ENCODE assay signal across 26 mouse cellular contexts in the genomic region with DNA sequence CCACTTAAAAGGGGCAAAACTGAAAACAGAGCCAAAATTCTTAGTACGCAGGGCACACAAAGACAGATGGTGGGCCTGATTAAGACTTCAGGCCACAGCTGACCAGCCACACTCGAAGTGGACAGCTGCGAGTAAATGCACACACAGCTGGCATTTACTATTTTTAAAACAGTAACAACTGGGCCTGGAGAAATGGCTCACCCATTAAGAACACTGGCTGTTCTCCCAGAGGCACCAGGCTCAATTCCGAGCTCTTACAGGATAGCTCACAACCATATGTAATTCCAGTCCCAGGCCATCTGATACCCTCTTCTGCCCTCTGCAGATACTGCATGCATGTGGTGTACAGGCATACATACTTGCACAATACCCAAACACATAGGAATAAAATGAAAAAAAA. TPM values are rescaled to one million over a fixed set of nuclear protein-coding genes. Genes with fewer than 3 reads are reported as not detected.
A peak's percentile ranks its signal among the peaks of the same experiment; 100 is the strongest.
DNase-seq lines count a peak whose midpoint lies in the region; ATAC-seq and TF ChIP-seq lines count a peak whose summit lies in the region.
"Had no signal": no experiment of that assay in that cellular context is flagged by ENCODE, and none has a peak within 500 bp of the region (broad histone marks: within the 10 kb centered on the region; RNA-seq: fewer than 3 reads in every experiment).

No protein-coding gene starts in this region.

- H3K4me1 ChIP-seq in neural tube, embryonic 13.5 days (replicated peaks) = peaks cover 11% of the 10 kb centered on the region; the same call in 1 of the 2 replicates
- no peaks in the 10 kb centered on the region for H3K4me1 ChIP-seq in neural tube, embryonic 15.5 days
- H3K4me1 ChIP-seq in limb, embryonic 14.5 days (ENCODE audit: control insufficient read depth, insufficient read depth, low read length) = no peaks in the 10 kb centered on the region
- H3K4me1 ChIP-seq: embryonic facial prominence, embryonic 15.5 days; liver, embryonic 13.5 days; midbrain, embryonic 15.5 days had no signal

- H3K27me3 ChIP-seq in neural tube, embryonic 13.5 days = no peaks in the 10 kb centered on the region
- H3K27me3 ChIP-seq in neural tube, embryonic 15.5 days (replicated peaks) = no peaks in the 10 kb centered on the region
- H3K27me3 ChIP-seq in limb, embryonic 14.5 days (ENCODE audit: control insufficient read depth, insufficient read depth, low read length) = no peaks in the 10 kb centered on the region
- H3K27me3 ChIP-seq: embryonic facial prominence, embryonic 15.5 days; midbrain, embryonic 15.5 days had no signal

- H3K36me3 ChIP-seq in neural tube, embryonic 13.5 days = no peaks in the 10 kb centered on the region
- no peaks in the 10 kb centered on the region for H3K36me3 ChIP-seq in neural tube, embryonic 15.5 days
- H3K36me3 ChIP-seq in limb, embryonic 14.5 days (ENCODE audit: control insufficient read depth, insufficient read depth, low read length) = no peaks in the 10 kb centered on the region
- H3K36me3 ChIP-seq: embryonic facial prominence, embryonic 15.5 days; heart, embryonic 10.5 days; kidney, embryonic 15.5 days; liver, embryonic 13.5 days; midbrain, embryonic 15.5 days had no signal

- H3K4me2 ChIP-seq in neural tube, embryonic 13.5 days = no peak overlapping the region
- H3K4me2 ChIP-seq in neural tube, embryonic 15.5 days = no peak overlapping the region
- no peak overlapping the region for H3K4me2 ChIP-seq in limb, embryonic 14.5 days (replicated peaks; ENCODE audit: low read depth, low read length, severe bottlenecking)
- H3K4me2 ChIP-seq: embryonic facial prominence, embryonic 15.5 days; kidney, embryonic 15.5 days; liver, embryonic 13.5 days; midbrain, embryonic 15.5 days had no signal

- WGBS in neural tube, embryonic 13.5 days = 53% methylated on average over 4 of the region's 4 CpGs
- whole genome bisulfite sequencing in neural tube, embryonic 15.5 days = 50% methylated on average over 4 of the region's 4 CpGs
- 28% methylated on average over 4 of the region's 4 CpGs for WGBS in limb, embryonic 14.5 days

- no peak for TF ChIP-seq POLR2A in limb, embryonic 14.5 days (IDR thresholded peaks at IDR 0.05; ENCODE audit: borderline replicate concordance, extremely low read depth, insufficient read depth, insufficient read length)

- no peak overlapping the region for H3K4me3 ChIP-seq in neural tube, embryonic 13.5 days
- no peak overlapping the region for H3K4me3 ChIP-seq in neural tube, embryonic 15.5 days (replicated peaks)
- no peak overlapping the region for H3K4me3 ChIP-seq in limb, embryonic 14.5 days (replicated peaks; ENCODE audit: low read length)
- H3K4me3 ChIP-seq: embryonic facial prominence, embryonic 15.5 days; heart, embryonic 10.5 days; kidney, embryonic 15.5 days; liver, embryonic 13.5 days; megakaryocyte, embryonic 14.5 days; midbrain, embryonic 15.5 days had no signal

- no peaks in the 10 kb centered on the region for H3K9me3 ChIP-seq in neural tube, embryonic 13.5 days
- no peaks in the 10 kb centered on the region for H3K9me3 ChIP-seq in neural tube, embryonic 15.5 days (replicated peaks)
- H3K9me3 ChIP-seq in limb, embryonic 14.5 days (ENCODE audit: control insufficient read depth, low read length) = no peaks in the 10 kb centered on the region
- H3K9me3 ChIP-seq: embryonic facial prominence, embryonic 15.5 days; heart, embryonic 10.5 days; kidney, embryonic 15.5 days; liver, embryonic 13.5 days; midbrain, embryonic 15.5 days had no signal

- intact Hi-C loops in heart, postnatal 14 days (cut with DNase I) = no loop called here

- H3K27ac ChIP-seq in neural tube, embryonic 13.5 days (replicated peaks) = peak overlapping the region; percentile 42; the same call in 1 of the 2 replicates
- H3K27ac ChIP-seq in neural tube, embryonic 15.5 days (replicated peaks) = no peak overlapping the region
- no peak overlapping the region for H3K27ac ChIP-seq in limb, embryonic 14.5 days (replicated peaks; ENCODE audit: low read depth, low read length)
- H3K27ac ChIP-seq: embryonic facial prominence, embryonic 15.5 days; heart, embryonic 10.5 days; kidney, embryonic 15.5 days; liver, embryonic 13.5 days; midbrain, embryonic 15.5 days had no signal

- no peak overlapping the region for H3K9ac ChIP-seq in neural tube, embryonic 13.5 days
- no peak overlapping the region for H3K9ac ChIP-seq in neural tube, embryonic 15.5 days (replicated peaks)
- H3K9ac ChIP-seq in limb, embryonic 14.5 days (ENCODE audit: low read depth, low read length, severe bottlenecking) = no peak overlapping the region
- H3K9ac ChIP-seq: embryonic facial prominence, embryonic 15.5 days; kidney, embryonic 15.5 days; liver, embryonic 13.5 days; midbrain, embryonic 15.5 days had no signal

- ATAC-seq in neural tube, embryonic 13.5 days (ENCODE audit: low read depth) = peak; percentile 63; the same call in 1 of the 2 replicates
- ATAC-seq in neural tube, embryonic 15.5 days (ENCODE audit: low FRiP score) = no peak
- ATAC-seq in limb, embryonic 14.5 days (ENCODE audit: low FRiP score, low read depth) = peak; percentile 81
- ATAC-seq: activated CD4-positive, CD25-positive, alpha-beta regulatory T cell, adult 4 months; forebrain, embryonic 14.5 days; midbrain, embryonic 15.5 days had no signal

- peak; percentile 10 for DNase-seq in heart, adult 11 months
- DNase-seq in heart, postnatal 14 days = no peak
- DNase-seq in limb, embryonic 14.5 days (ENCODE audit: low spot score) = peak; percentile 68
- no peak for DNase-seq in layer of hippocampus, postnatal 36 days
- DNase-seq in right cerebral cortex, postnatal 4 days = no peak
- DNase-seq: adrenal gland, adult 8-10 months; cerebellum, adult 11-12 months; cerebellum, postnatal 10 days; kidney, adult 11 months; kidney, postnatal 4 days; liver, embryonic 13.5 days; lung, adult 2 months; lung, postnatal 36 days; right cerebral cortex, postnatal 14 days; thymus, postnatal 36 days had no signal

RNA-seq across cellular contexts. Expression of gene Pard3, which starts 8.6 kb away (rescaled TPM):
- 10 to 100 TPM; 28.8 to 31.5 TPM for total RNA-seq in heart, postnatal 14 days (2021)
- polyA plus RNA-seq in neural tube, embryonic 13.5 days (2015; fragmentation: Nextera tagmentation; extraction: Ambion mirVana) = 20.9 and 22.2 TPM in 2 replicates
- 16.1 and 17.0 TPM in 2 replicates for polyA plus RNA-seq in neural tube, embryonic 15.5 days (2015; fragmentation: Nextera tagmentation; extraction: Ambion mirVana)
- 39.1 and 46.6 TPM in 2 replicates for polyA plus RNA-seq in limb, embryonic 14.5 days (2012; rRNA removed)
- 43.3 and 45.7 TPM in 2 replicates for polyA plus RNA-seq in limb, embryonic 14.5 days (2014; fragmentation: Nextera tagmentation; extraction: Ambion mirVana)
- total RNA-seq in layer of hippocampus, postnatal 36 days (2021) = 10 to 100 TPM; 19.7 to 32.0 TPM
- total RNA-seq: hematopoietic stem cell, adult 5-6 weeks; MEL had no signal

Comparison
In these comparisons a context has a peak if more than half of its experiments do, and no peak if none do; other contexts are left out.
1. DNase-seq: peak in heart, adult 11 months (single experiment) and limb, embryonic 14.5 days (single experiment); none in heart, postnatal 14 days (0 of 2), layer of hippocampus, postnatal 36 days (0 of 2) and right cerebral cortex, postnatal 4 days (single experiment).